Mouse (Mus musculus) small intestine, adult 2 months (tissue): ENCODE measurements around the gene Pianp.

ENCODE experiments used
- CTCF ChIP-seq: fragments of 200-500 bp; IDR thresholded peaks from 2 replicates; pipeline ENCODE4 v1.5.1; 2012; ENCODE audit warnings: low read depth, mild to moderate bottlenecking, control low read depth, inconsistent platforms, low read length, moderate library complexity, mixed read lengths; ENCODE audit not compliant: insufficient replicate concordance, insufficient read length; ENCODE audit errors: extremely low read depth
- POLR2A ChIP-seq: fragments of 200-500 bp; IDR thresholded peaks from 2 replicates; pipeline ENCODE4 v1.6.1; 2012; ENCODE audit warnings: low read depth, mild to moderate bottlenecking, control low read depth, inconsistent platforms, low read length, moderate library complexity

DNA sequence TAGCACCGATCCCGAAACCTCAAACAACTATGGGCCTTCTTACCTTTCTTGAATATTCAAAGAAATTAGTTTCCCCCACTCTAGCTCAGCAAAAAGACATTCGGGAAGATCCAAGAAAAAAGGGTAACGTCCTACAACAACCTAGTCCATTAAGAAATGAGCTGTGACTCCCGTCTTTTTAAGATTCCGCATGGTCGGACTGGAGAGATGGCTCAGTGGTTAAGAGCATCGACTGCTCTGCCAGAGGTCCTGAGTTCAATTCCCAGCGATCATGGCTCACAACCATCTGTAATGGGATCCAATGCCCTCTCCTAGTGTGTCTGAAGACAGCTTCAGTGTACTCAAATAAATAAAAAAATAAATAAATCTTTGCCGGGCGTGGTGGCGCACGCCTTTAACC, 11.6 kb downstream of the Pianp start:
- no peak for TF ChIP-seq CTCF
- no peak for TF ChIP-seq POLR2A
